Mouse (Mus musculus): Measurements from ENCODE around the gene Hsd17b2.

GRCm38 (mm10) chr8:117778531-117779322, 77.0 kb downstream of the Hsd17b2 start:
- TF ChIP-seq POLR2A (IDR thresholded peaks at IDR 0.05; ENCODE audit: insufficient read depth, low read depth, low read length): no peak
- no peak for TF ChIP-seq CTCF (IDR thresholded peaks at IDR 0.05)
